Mouse (Mus musculus): ENCODE measurements around the gene Cfap43.

GRCm38 (mm10) chr19:47824026-47824425 is 95.1 kb downstream of the Cfap43 start:
- TF ChIP-seq POLR2A (IDR thresholded peaks at IDR 0.05; ENCODE audit: extremely low read depth, insufficient read depth, low read length) (no peak), CTCF (IDR thresholded peaks at IDR 0.05; ENCODE audit: low read depth, low read length) (no peak)

Data from liver, adult 2 months (tissue).